Mouse (Mus musculus) heart, adult 2 months (tissue): ENCODE results near the gene Ksr2. TPM values are rescaled to one million over a fixed set of nuclear protein-coding genes. Genes with fewer than 3 reads are reported as not detected.

ENCODE experiments used
- DNase-seq, 2 experiments: peaks; one replicate each; pipeline ENCODE4 v3.0.0; 2021
- H3K27ac ChIP-seq: fragments of 200-600 bp; 2 replicates; pipeline ENCODE4 v1.8.1; 2022
- H3K27me3 ChIP-seq: fragments of 200-500 bp; 2 replicates; pipeline ENCODE4 v1.6.1; 2012; ENCODE audit warnings: mild to moderate bottlenecking, low read length, inconsistent platforms, mixed read lengths; ENCODE audit not compliant: control insufficient read depth, insufficient read depth
- H3K36me3 ChIP-seq: fragments of 200-500 bp; 2 replicates; pipeline ENCODE4 v1.6.1; 2012; ENCODE audit warnings: low read length, inconsistent platforms; ENCODE audit not compliant: control insufficient read depth, insufficient read depth
- H3K4me1 ChIP-seq: fragments of 200-500 bp; 2 replicates; pipeline ENCODE4 v1.6.1; 2011; ENCODE audit warnings: low read length; ENCODE audit not compliant: control insufficient read depth, insufficient read depth
- H3K4me3 ChIP-seq: fragments of 200-600 bp; 2 replicates; pipeline ENCODE4 v1.8.1; 2022
- H3K79me2 ChIP-seq: fragments of 200-500 bp; replicated peaks from 2 replicates; pipeline ENCODE4 v1.6.1; 2012; ENCODE audit warnings: mild to moderate bottlenecking, inconsistent platforms, low read length, moderate library complexity, mixed read lengths; ENCODE audit not compliant: control insufficient read depth, insufficient read depth
- H3K9ac ChIP-seq: fragments of 200-500 bp; 2 replicates; pipeline ENCODE4 v1.6.1; 2012; ENCODE audit warnings: low read depth, mild to moderate bottlenecking, control low read depth, inconsistent platforms, low read length, mixed read lengths
- CTCF ChIP-seq: fragments of 200-600 bp; IDR thresholded peaks from 2 replicates; pipeline ENCODE4 v1.8.1; 2022; ENCODE audit warnings: antibody characterized with exemption, mild to moderate bottlenecking, moderate library complexity
- EP300 ChIP-seq: fragments of 200-500 bp; IDR thresholded peaks from 2 replicates; pipeline ENCODE4 v1.6.1; 2011; ENCODE audit warnings: low read depth, low read length, control low read depth; ENCODE audit not compliant: insufficient read depth
- POLR2A ChIP-seq: fragments of 200-500 bp; IDR thresholded peaks from 2 replicates; pipeline ENCODE4 v1.6.1; 2011; ENCODE audit warnings: mild to moderate bottlenecking, low read depth, low read length, control low read depth; ENCODE audit not compliant: insufficient read depth
- WGBS: fragments of 180-500 bp; shearing (Covaris S2); methylation state at CpG from one replicate; pipeline ENCODE4 v1.1.7; 2018; 5-methylcytosine and 5-hydroxymethylcytosine counted together
- intact Hi-C: fragments of 180-260 bp; cut with DNase I; formaldehyde crosslinking; loops from one replicate; pipeline ENCODE4 v1.15.1; 2025
- polyA plus RNA-seq: library from polyadenylated mRNA; depleted of rRNA; stranded (reverse); fragments of >200 nt; gene quantifications from 2 replicates; pipeline ENCODE4 v1.2.3, GENCODE M21; 2012
- total RNA-seq, 2 experiments: library from RNA; stranded (reverse); gene quantifications; 2 replicates each; pipeline ENCODE4 v1.2.3; 2021

Ksr2 gene
- total and polyA plus RNA-seq, 3 experiments = 0.02 to 0.05 TPM; not detected in 1

- intact Hi-C loops = no loop called here
- Histone ChIP-seq H3K4me1 (no peaks in the 10 kb centered on the region), H3K27me3 (no peaks in the 10 kb centered on the region), H3K79me2 (no peaks in the 10 kb centered on the region), H3K27ac (no peak overlapping the region), H3K36me3 (no peaks in the 10 kb centered on the region), H3K4me3 (no peak overlapping the region), H3K9ac (no peak overlapping the region)
- WGBS = 65% methylated on average over 6 of the region's 6 CpGs
- no peak for DNase-seq
- TF ChIP-seq CTCF (no peak), EP300 (no peak), POLR2A (no peak)
These were observed 74.4 kb downstream of the Ksr2 start for GRCm38 (mm10) chr5:117488155-117488554.

- no peak for DNase-seq
- no peak overlapping the region for H3K9ac ChIP-seq
- TF ChIP-seq EP300 (no peak), CTCF (no peak), POLR2A (no peak)
- intact Hi-C loops = no loop called here
- H3K79me2 ChIP-seq = no peaks in the 10 kb centered on the region
- no peaks in the 10 kb centered on the region for H3K36me3 ChIP-seq
- H3K27me3 ChIP-seq = no peaks in the 10 kb centered on the region
- H3K27ac ChIP-seq = no peak overlapping the region
- H3K4me3 ChIP-seq = no peak overlapping the region
- WGBS = 83% methylated on average over 16 of the region's 16 CpGs
- 0 out of 2 replicates have a peak, but pooled peaks cover 1% of the 10 kb centered on the region for H3K4me1 ChIP-seq
These were observed 75.0 kb downstream of the Ksr2 start for GRCm38 (mm10) chr5:117488670-117489325.

- Histone ChIP-seq H3K79me2 (no peaks in the 10 kb centered on the region), H3K4me3 (no peak overlapping the region), H3K9ac (no peak overlapping the region; the same call in 1 of the 2 replicates)
These were observed 79.4 kb downstream of the Ksr2 start for GRCm38 (mm10) chr5:117492933-117493863.

GRCm38 (mm10) chr5:117493947-117494346 lies 80.1 kb downstream of the Ksr2 start:
- no peaks in the 10 kb centered on the region for H3K36me3 ChIP-seq
- no peaks in the 10 kb centered on the region for H3K79me2 ChIP-seq
- peak; percentile 30 to 40 for DNase-seq
- peak; percentile 85 for TF ChIP-seq CTCF
- TF ChIP-seq POLR2A = no peak
- TF ChIP-seq EP300 = peak; percentile 61; the same call in 1 of the 2 replicates
- no peak overlapping the region for H3K9ac ChIP-seq
- intact Hi-C loops = loop anchor here (1.0 to 5.0 kb wide), 2 partner anchors 187 to 377 kb away; partner anchors contain the start of gene Suds3
- WGBS = 10% methylated on average over 7 of the region's 7 CpGs
- H3K27me3 ChIP-seq = no peaks in the 10 kb centered on the region
- no peak overlapping the region for H3K27ac ChIP-seq
- no peak overlapping the region for H3K4me3 ChIP-seq
- H3K4me1 ChIP-seq = 0 out of 2 replicates have a peak, but pooled peaks cover 1% of the 10 kb centered on the region

More at GRCm38 (mm10) chr5:117492933-117493863, 79.4 kb downstream of the Ksr2 start:
- TF ChIP-seq EP300 (no peak), CTCF (no peak), POLR2A (no peak)
- WGBS = 27% methylated on average over 31 of the region's 31 CpGs
- Histone ChIP-seq H3K36me3 (no peaks in the 10 kb centered on the region), H3K4me1 (0 out of 2 replicates have a peak, but pooled peaks cover 1% of the 10 kb centered on the region), H3K27ac (no peak overlapping the region), H3K27me3 (no peaks in the 10 kb centered on the region)
- no peak for DNase-seq
- intact Hi-C loops = loop anchor here (5.0 kb wide), 1 partner anchor 376 kb away; the partner anchor contains the start of gene Suds3

GRCm38 (mm10) chr5:117497084-117497483 lies 83.3 kb downstream of the Ksr2 start:
- H3K36me3 ChIP-seq = no peaks in the 10 kb centered on the region
- 0 out of 2 replicates have a peak, but pooled peaks cover 1% of the 10 kb centered on the region for H3K4me1 ChIP-seq
- DNase-seq = no peak
- intact Hi-C loops = no loop called here
- no peaks in the 10 kb centered on the region for H3K79me2 ChIP-seq
- no peak overlapping the region for H3K9ac ChIP-seq
- WGBS = 55% methylated on average over 21 of the region's 21 CpGs
- no peak overlapping the region for H3K27ac ChIP-seq
- TF ChIP-seq CTCF (peak; percentile 61), POLR2A (no peak)
- no peak overlapping the region for H3K4me3 ChIP-seq
- H3K27me3 ChIP-seq = no peaks in the 10 kb centered on the region
